Mouse (Mus musculus) limb, embryonic 13.5 days (tissue): ENCODE measurements at regions not wholly inside any gene's neighbourhood (a gene's known extent, or its start where the extent isn't known, plus 50 kb on each side); places are given as distances from the start of the nearest gene placed in this dataset.

Source experiments
- ATAC-seq: fragments of 200-750 bp; cut with Nextera tagmentation; 2 replicates; pipeline ENCODE4 v1.8.0; 2017; ENCODE audit warnings: low read depth, moderate number of reproducible peaks, moderate TSS enrichment; ENCODE audit not compliant: low FRiP score
- H3K27ac ChIP-seq: fragments of 300-500 bp; sonication (generic); 2 replicates; pipeline ENCODE4 v1.5.1; 2015; ENCODE audit warnings: inconsistent platforms, mild to moderate bottlenecking, moderate library complexity
- H3K27me3 ChIP-seq: fragments of 300-500 bp; sonication (generic); 2 replicates; pipeline ENCODE4 v1.6.1; 2015; ENCODE audit warnings: mild to moderate bottlenecking, inconsistent platforms
- H3K36me3 ChIP-seq: fragments of 300-500 bp; sonication (generic); 2 replicates; pipeline ENCODE4 v1.6.1; 2015; ENCODE audit warnings: inconsistent platforms, mild to moderate bottlenecking, moderate library complexity
- H3K4me1 ChIP-seq: fragments of 300-500 bp; sonication (generic); 2 replicates; pipeline ENCODE4 v1.6.1; 2015; ENCODE audit warnings: inconsistent platforms
- H3K4me2 ChIP-seq: fragments of 300-500 bp; sonication (generic); replicated peaks from 2 replicates; pipeline ENCODE4 v1.6.1; 2015; ENCODE audit warnings: inconsistent platforms, mild to moderate bottlenecking, moderate library complexity
- H3K4me3 ChIP-seq: fragments of 300-500 bp; sonication (generic); 2 replicates; pipeline ENCODE4 v1.5.1; 2015; ENCODE audit warnings: moderate library complexity, mild to moderate bottlenecking, inconsistent platforms
- H3K9ac ChIP-seq: fragments of 300-500 bp; sonication (generic); 2 replicates; pipeline ENCODE4 v1.6.1; 2015; ENCODE audit warnings: mild to moderate bottlenecking, inconsistent platforms
- H3K9me3 ChIP-seq: fragments of 300-500 bp; sonication (generic); 2 replicates; pipeline ENCODE4 v1.6.1; 2016; ENCODE audit warnings: inconsistent platforms
- WGBS: fragments of 180-500 bp; shearing (Covaris S2); methylation state at CpG from one replicate; pipeline ENCODE4 v1.1.7; 2015; 5-methylcytosine and 5-hydroxymethylcytosine counted together

DNA sequence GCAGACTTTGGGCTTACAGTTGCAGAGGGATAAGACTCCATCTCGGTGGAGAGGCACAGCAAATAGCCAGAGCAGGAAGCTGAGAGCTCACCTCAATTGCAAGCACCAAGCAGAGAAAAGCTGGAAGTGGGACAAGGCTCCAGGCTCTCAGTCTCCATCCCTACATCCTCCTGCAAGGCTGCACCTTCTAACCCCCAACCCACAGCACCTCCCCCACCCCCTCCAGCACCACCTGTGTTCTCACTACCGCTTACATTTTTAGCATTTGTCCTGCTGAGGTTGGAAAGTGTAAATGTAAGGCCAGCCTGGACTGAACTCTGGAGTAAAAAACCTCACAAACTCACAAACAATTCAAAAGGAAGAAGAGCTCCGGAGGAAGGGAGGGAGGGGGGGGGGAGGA lies 119.6 kb downstream of the Sox2 start:
- no peak overlapping the region for H3K4me3 ChIP-seq
- H3K4me2 ChIP-seq: no peak overlapping the region
- ATAC-seq: no peak
- H3K27ac ChIP-seq: no peak overlapping the region
- H3K27me3 ChIP-seq: no peaks in the 10 kb centered on the region
- H3K9ac ChIP-seq: no peak overlapping the region
- no peaks in the 10 kb centered on the region for H3K36me3 ChIP-seq
- WGBS: 16% methylated on average over 2 of the region's 3 CpGs
- no peaks in the 10 kb centered on the region for H3K9me3 ChIP-seq
- peaks cover 5% of the 10 kb centered on the region; the same call in 1 of the 2 replicates for H3K4me1 ChIP-seq

DNA sequence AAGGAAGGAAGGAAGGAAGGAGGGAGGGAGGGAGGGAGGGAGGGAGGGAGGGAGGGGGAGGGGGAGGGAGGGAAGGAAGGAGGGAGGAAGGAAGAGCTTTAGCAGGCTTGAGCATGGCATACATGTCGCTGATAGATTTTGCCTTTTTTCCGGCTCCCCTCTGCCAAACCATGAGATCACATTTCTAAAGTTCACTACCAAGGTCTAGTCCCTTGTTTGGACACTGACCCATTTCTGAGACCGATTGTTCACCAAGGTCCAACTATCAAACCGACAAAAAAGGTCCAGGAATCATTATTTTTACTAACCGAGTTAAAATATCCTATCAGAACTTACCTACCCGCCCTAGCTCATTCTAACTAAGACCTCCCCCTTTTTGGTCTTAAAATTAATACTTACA lies 120.1 kb downstream of the Sox2 start:
- Histone ChIP-seq H3K4me2 (no peak overlapping the region), H3K9ac (no peak overlapping the region), H3K4me1 (peaks cover 5% of the 10 kb centered on the region; the same call in 1 of the 2 replicates), H3K36me3 (no peaks in the 10 kb centered on the region), H3K27ac (no peak overlapping the region), H3K4me3 (no peak overlapping the region), H3K9me3 (no peaks in the 10 kb centered on the region), H3K27me3 (no peaks in the 10 kb centered on the region)
- whole genome bisulfite sequencing: 73% methylated on average over 6 of the region's 6 CpGs
- ATAC-seq: no peak

DNA sequence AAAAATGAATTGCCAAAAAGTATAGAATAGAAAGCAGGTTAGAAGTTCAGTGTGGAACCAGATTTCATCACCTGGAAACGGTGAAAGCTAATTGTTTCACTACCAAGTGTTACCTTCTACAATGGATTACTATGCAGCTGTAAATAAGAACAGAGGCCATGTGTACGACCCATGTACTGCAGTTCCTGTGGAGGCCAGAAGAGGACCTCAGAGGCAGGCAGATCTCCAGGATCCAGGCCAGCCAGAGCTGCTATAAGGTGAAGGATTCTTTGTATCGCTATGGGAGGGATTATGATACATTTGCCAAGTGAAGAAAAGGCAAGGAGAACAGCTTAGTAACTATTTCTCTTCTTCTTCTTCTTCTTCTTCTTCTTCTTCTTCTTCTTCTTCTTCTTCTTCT lies 121.8 kb downstream of the Sox2 start:
- H3K9me3 ChIP-seq: no peaks in the 10 kb centered on the region
- no peak overlapping the region for H3K9ac ChIP-seq
- 89% methylated on average over 3 of the region's 3 CpGs for WGBS
- H3K4me2 ChIP-seq: no peak overlapping the region
- no peak overlapping the region for H3K27ac ChIP-seq
- ATAC-seq: no peak
- no peaks in the 10 kb centered on the region for H3K27me3 ChIP-seq
- H3K36me3 ChIP-seq: no peaks in the 10 kb centered on the region
- H3K4me3 ChIP-seq: no peak overlapping the region
- H3K4me1 ChIP-seq: peaks cover 5% of the 10 kb centered on the region; the same call in 1 of the 2 replicates

DNA sequence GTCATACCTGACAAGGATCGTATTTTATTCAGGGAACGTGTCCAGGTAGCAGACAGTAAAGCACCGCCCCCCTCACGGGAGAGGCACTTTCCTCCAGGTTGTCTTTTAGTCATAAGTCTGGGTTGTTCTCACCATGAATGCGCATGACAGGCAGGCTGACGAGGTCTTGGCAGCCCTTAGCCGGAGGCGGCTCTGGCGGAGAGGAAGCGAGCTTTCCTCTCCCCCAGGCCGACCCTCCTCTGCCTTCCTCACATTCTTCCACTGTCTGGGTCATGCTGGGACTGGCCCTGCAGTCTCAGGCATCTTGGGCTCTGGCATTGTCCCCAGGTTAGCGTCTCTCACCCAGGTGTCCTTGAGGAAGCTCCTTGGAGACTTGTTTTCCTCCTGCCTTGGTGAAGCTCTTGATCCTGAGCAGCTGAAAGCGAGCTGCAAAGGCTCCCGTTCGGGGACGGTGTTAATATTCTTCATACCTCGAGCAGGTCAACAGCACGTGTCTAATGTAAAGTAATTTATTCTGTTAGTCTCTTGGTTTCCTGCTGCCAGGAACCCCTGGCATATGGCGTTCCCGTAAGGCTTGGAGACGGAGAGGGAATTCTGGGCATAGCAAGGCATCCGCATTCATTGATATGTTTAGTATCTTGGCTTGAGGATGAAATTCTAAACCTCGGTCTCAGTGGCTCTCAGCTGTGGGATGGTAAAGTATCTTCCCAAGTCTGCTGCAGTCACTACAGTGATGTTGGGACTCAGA lies 123.6 kb downstream of the Sox2 start:
- H3K36me3 ChIP-seq: no peaks in the 10 kb centered on the region
- H3K9me3 ChIP-seq: no peaks in the 10 kb centered on the region
- H3K4me2 ChIP-seq: peak overlapping the region; percentile 49
- 18% methylated on average over 23 of the region's 23 CpGs for WGBS
- H3K27ac ChIP-seq: no peak overlapping the region
- ATAC-seq: no peak; the same call in 1 of the 2 replicates
- 0 out of 2 replicates have a peak overlapping the region, but pooled peaks have one; percentile 9 for H3K9ac ChIP-seq
- H3K4me1 ChIP-seq: peaks cover 5% of the 10 kb centered on the region; the same call in 1 of the 2 replicates
- H3K4me3 ChIP-seq: no peak overlapping the region
- no peaks in the 10 kb centered on the region for H3K27me3 ChIP-seq

DNA sequence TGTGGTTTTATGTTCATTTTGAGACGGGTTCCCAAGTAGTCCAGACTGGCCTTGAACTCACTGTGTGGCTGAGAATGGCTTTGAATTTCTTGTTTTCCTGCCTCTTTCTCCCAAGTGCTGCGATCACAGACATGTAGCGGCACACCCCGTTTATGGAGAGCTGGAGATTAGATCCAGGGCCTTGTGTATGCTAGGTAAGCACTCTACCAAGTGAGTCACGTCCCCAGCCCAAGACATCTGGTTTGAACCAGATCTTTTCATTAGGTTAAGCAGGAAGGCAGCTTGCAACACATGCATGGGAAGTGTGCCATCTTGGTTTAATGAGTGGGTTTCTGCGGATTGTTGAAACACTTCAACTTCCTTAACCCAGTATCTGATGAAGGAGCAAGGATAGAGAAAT lies 131.6 kb downstream of the Sox2 start:
- H3K4me2 ChIP-seq: no peak overlapping the region
- no peaks in the 10 kb centered on the region for H3K36me3 ChIP-seq
- no peaks in the 10 kb centered on the region for H3K27me3 ChIP-seq
- WGBS: 72% methylated on average over 6 of the region's 6 CpGs
- no peak overlapping the region for H3K9ac ChIP-seq
- H3K4me3 ChIP-seq: no peak overlapping the region
- no peak overlapping the region for H3K27ac ChIP-seq
- ATAC-seq: no peak
- H3K9me3 ChIP-seq: no peaks in the 10 kb centered on the region
- H3K4me1 ChIP-seq: no peaks in the 10 kb centered on the region

DNA sequence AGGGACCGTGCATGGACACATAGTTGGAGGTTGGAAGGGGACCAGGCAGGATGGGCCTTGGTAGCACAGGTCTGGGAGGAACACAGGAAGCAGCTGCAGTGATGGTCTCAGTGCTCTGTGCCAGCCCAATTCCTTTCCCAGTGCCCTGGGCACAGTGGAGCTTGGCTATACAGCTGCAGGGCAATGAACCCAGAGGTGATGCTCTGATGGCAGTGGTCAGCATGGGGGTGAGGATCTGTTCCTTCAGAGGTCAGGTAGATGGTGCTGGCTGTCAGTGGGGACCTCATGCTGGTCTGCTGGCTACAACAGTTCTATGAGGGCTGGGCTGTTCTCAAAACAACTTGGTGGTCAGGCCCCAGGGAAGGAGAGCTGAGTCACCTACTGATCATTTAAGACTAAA lies 133.2 kb downstream of the Sox2 start:
- H3K9me3 ChIP-seq: no peaks in the 10 kb centered on the region
- no peaks in the 10 kb centered on the region for H3K27me3 ChIP-seq
- no peak overlapping the region for H3K4me3 ChIP-seq
- no peak overlapping the region for H3K27ac ChIP-seq
- 82% methylated on average over 1 of the region's 1 CpGs for WGBS
- H3K4me1 ChIP-seq: no peaks in the 10 kb centered on the region
- H3K4me2 ChIP-seq: no peak overlapping the region
- ATAC-seq: no peak
- H3K36me3 ChIP-seq: no peaks in the 10 kb centered on the region
- H3K9ac ChIP-seq: no peak overlapping the region

DNA sequence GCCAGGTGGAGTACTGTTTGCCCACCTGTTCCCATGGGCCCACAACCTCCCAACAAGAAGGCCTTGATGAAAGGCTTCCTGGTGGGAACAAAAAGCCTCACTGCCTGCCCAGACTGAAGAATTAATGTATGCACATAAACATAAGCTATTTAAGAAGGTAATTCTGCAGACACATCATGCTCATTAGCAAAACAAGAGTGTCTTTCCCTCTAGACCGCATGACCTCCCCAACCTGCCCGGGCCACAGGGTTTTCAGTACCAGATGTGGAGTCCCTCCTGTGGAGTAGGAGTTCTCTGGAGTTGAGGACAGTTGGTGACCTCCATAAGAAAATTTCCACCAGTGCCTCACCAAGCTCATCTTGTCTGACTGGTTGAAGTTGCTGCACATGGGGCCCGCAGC lies 137.0 kb downstream of the Sox2 start:
- Histone ChIP-seq H3K27me3 (no peaks in the 10 kb centered on the region), H3K4me3 (no peak overlapping the region), H3K4me1 (no peaks in the 10 kb centered on the region), H3K9ac (no peak overlapping the region), H3K4me2 (no peak overlapping the region), H3K36me3 (no peaks in the 10 kb centered on the region), H3K9me3 (no peaks in the 10 kb centered on the region), H3K27ac (no peak overlapping the region)
- 88% methylated on average over 3 of the region's 3 CpGs for WGBS
- ATAC-seq: no peak

DNA sequence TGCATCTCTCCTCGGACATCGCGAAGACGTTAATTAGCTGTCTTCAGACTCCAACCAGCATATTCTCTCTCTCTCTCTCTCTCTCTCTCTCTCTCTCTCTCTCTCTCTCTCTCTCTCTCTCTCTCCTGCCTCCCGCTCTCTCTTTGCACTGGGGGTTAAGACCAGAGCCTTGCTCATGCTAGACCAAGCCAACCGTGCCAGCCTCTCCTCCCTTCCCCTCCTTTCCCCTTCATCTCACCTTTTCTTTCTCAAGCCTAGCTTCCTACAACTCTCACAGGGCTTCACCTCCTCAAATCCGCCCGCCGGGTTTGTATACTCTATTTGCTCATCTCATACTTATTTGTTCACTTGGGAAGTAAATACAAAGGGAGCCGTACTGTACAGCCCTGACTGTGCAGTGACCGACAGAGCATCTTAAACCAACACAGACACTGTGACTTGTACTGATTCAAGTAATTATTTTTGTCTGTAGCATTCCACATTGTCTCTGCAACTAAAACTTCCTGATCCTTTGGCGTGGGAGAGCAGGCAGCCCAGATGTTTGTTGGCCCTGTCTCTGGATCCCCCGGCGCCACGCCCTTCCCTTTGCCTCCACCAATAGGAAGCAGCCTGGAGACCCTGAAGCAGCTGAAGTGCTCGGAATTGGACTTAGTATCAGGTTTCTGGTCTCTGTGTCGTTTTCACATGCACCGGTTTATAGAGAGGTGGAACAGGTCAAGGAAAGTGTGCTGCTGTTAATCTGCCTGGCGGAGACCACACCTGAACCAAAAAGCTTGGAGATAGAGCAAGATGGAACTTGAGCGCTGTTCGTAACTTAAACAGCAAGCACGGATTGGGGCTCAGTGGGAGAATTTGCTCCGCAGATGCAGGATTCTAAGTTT lies 145.1 kb downstream of the Sox2 start:
- peaks cover 9% of the 10 kb centered on the region for H3K4me1 ChIP-seq
- no peak overlapping the region for H3K27ac ChIP-seq
- 19% methylated on average over 23 of the region's 23 CpGs for WGBS
- H3K4me3 ChIP-seq: peak overlapping the region; percentile 40
- no peaks in the 10 kb centered on the region for H3K9me3 ChIP-seq
- H3K36me3 ChIP-seq: no peaks in the 10 kb centered on the region
- H3K27me3 ChIP-seq: peaks cover 22% of the 10 kb centered on the region
- peak; percentile 96 for ATAC-seq
- peak overlapping the region; percentile 66 for H3K4me2 ChIP-seq
- H3K9ac ChIP-seq: no peak overlapping the region

DNA sequence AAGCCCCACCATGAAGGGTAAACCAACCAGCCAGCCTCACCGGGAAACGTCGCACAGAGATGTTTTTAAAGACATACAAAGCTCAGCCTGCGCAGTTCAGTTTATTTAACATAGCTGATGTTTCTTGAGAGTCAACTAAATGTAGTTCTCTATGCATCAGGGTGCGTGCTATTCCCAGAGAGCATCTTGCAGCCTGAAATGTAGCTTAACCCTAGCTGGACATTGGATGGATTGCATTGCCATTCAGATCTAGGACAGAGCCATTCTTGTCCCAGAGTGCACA lies 145.7 kb downstream of the Sox2 start:
- peaks cover 13% of the 10 kb centered on the region for H3K4me1 ChIP-seq
- no peaks in the 10 kb centered on the region for H3K9me3 ChIP-seq
- 8% methylated on average over 5 of the region's 5 CpGs for WGBS
- no peak for ATAC-seq
- no peak overlapping the region for H3K27ac ChIP-seq
- H3K36me3 ChIP-seq: no peaks in the 10 kb centered on the region
- no peak overlapping the region for H3K9ac ChIP-seq
- peak overlapping the region; percentile 66 for H3K4me2 ChIP-seq
- H3K4me3 ChIP-seq: peak overlapping the region; percentile 40
- H3K27me3 ChIP-seq: peaks cover 22% of the 10 kb centered on the region

DNA sequence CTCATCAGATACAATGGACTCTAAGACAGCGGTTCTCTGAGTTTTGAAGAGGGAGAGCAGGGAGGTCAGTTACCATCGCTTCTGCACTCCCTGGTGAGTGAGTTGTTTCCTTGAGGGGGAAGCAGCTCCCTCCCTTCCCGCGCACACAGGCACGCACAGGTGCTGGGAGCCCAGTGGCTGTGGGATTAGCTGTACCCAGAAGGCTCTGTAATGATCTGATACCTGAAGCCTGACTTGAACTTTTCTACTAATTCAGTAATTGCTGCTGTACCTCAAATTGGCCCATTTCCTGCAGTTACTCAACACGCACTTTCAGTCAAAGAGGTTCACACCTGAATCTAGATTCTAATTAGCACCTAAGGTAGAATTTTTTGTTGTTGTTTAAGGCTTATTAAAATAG lies 158.6 kb downstream of the Sox2 start:
- no peak for ATAC-seq
- Histone ChIP-seq H3K9me3 (no peaks in the 10 kb centered on the region), H3K9ac (no peak overlapping the region), H3K4me3 (no peak overlapping the region), H3K4me1 (peaks cover 14% of the 10 kb centered on the region), H3K27ac (no peak overlapping the region), H3K4me2 (no peak overlapping the region), H3K36me3 (no peaks in the 10 kb centered on the region), H3K27me3 (peaks cover 29% of the 10 kb centered on the region)
- 3% methylated on average over 6 of the region's 6 CpGs for WGBS

DNA sequence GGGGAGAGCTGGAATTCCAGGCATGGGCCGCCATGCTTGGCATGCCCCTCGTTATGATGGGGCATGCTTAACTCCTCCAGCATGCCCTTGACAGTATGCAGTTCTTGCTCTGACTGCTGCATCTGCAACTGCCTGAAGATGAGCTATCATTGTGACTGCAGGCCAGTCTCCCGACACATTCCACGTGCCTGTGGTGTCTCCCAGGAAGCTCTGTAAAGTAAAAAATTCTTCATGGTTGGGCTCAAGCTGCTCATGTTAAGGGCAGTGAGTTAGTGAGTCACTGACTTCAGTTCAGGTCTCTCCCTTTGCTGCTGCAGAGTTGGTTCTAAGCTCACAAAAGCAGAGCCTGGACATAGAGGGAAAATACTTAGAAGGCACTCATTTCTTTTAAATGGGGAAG lies 161.5 kb downstream of the Sox2 start:
- no peaks in the 10 kb centered on the region for H3K36me3 ChIP-seq
- no peak overlapping the region for H3K27ac ChIP-seq
- no peak overlapping the region for H3K4me3 ChIP-seq
- H3K27me3 ChIP-seq: peaks cover 29% of the 10 kb centered on the region
- no peak overlapping the region for H3K4me2 ChIP-seq
- H3K4me1 ChIP-seq: peaks cover 14% of the 10 kb centered on the region
- WGBS: 62% methylated on average over 4 of the region's 4 CpGs
- no peaks in the 10 kb centered on the region for H3K9me3 ChIP-seq
- no peak for ATAC-seq
- no peak overlapping the region for H3K9ac ChIP-seq

DNA sequence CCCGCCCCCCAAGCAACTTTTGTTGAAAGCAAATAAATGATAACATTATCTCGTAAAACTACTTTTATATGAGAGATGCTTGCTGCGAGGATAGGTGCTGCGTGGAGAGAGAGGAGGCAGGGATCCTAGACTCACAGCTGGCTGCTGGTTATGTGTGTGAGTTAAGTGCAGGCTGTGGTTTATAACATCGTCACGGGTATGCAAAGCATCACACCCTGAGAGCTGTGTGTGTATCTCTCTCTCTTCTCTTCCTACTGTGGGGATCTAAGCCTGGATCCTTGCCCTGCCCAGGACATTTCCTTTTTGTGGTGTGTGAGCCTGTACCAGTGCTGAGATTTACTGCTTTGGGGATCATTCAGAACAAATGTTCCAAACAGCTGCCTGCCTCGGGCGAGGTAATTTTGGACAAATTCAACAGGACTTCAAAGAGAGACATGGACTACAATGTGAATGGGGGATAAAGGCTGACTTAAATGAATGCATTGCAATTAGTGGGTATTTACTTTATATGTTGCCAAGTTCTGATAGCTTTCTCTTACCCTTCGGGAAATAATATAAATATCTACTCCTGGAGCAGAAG lies 162.9 kb downstream of the Sox2 start:
- Histone ChIP-seq H3K4me1 (peaks cover 14% of the 10 kb centered on the region), H3K36me3 (no peaks in the 10 kb centered on the region), H3K4me3 (no peak overlapping the region), H3K4me2 (no peak overlapping the region), H3K27me3 (peaks cover 20% of the 10 kb centered on the region), H3K27ac (no peak overlapping the region), H3K9ac (no peak overlapping the region), H3K9me3 (no peaks in the 10 kb centered on the region)
- 23% methylated on average over 9 of the region's 9 CpGs for WGBS
- ATAC-seq: 0 out of 2 replicates have a peak, but pooled peaks have one; percentile 40
